Mouse (Mus musculus) CH12.LX (cell line): ENCODE data around the gene Slc38a10. TPM values are rescaled to one million over a fixed set of nuclear protein-coding genes. Genes with fewer than 3 reads are reported as not detected.

Experiments
- DNase-seq: peaks from one replicate; pipeline ENCODE4 v3.0.0-alpha.2; 2013; ENCODE audit errors: extremely low read depth
- H3K27ac ChIP-seq: 2 replicates; pipeline ENCODE4 v1.5.1; 2012; ENCODE audit warnings: low read depth, mild to moderate bottlenecking, control low read depth, moderate library complexity; ENCODE audit not compliant: insufficient read depth
- H3K27me3 ChIP-seq: replicated peaks from 2 replicates; pipeline ENCODE3; 2012; ENCODE audit warnings: inconsistent platforms
- H3K36me3 ChIP-seq, 2 experiments: replicated peaks in 1 of 2; 2 replicates each; pipeline versions ENCODE3 to v1.6.1; 2012; ENCODE audit warnings: inconsistent platforms in 1 of 2, low read length in 1 of 2, mild to moderate bottlenecking in 1 of 2, mixed read lengths in 1 of 2, moderate library complexity in 1 of 2; ENCODE audit not compliant: control insufficient read depth in 1 of 2, insufficient read depth in 1 of 2
- H3K4me1 ChIP-seq, 2 experiments: 2 replicates each; pipeline ENCODE4 v1.6.1; 2012; ENCODE audit warnings: inconsistent platforms in 1 of 2, moderate library complexity in 1 of 2; ENCODE audit not compliant: insufficient read depth in 2 of 2, control insufficient read depth in 1 of 2
- H3K4me2 ChIP-seq: 2 replicates; pipeline ENCODE4 v1.6.1; 2012; ENCODE audit warnings: low read depth, mild to moderate bottlenecking, control low read depth; ENCODE audit not compliant: poor library complexity, insufficient read depth, severe bottlenecking
- H3K4me3 ChIP-seq, 3 experiments: fragments of 150-350 bp in 1 of 3; sonication (generic) in 1 of 3; replicated peaks in 1 of 3; 2 replicates each; pipeline versions ENCODE3 to v1.5.1; 2011 to 2012; ENCODE audit warnings: low read depth in 2 of 3, low read length in 2 of 3, mild to moderate bottlenecking in 2 of 3, moderate library complexity in 2 of 3, control low read depth in 1 of 3, improper control_type of control experiment in 1 of 3, inconsistent platforms in 1 of 3, mixed read lengths in 1 of 3; ENCODE audit not compliant: poor library complexity in 1 of 3
- H3K79me2 ChIP-seq: replicated peaks from 2 replicates; pipeline ENCODE4 v1.6.1; 2012; ENCODE audit warnings: mild to moderate bottlenecking, moderate library complexity; ENCODE audit not compliant: control insufficient read depth, poor library complexity, insufficient read depth, severe bottlenecking; ENCODE audit errors: extremely low read depth
- H3K9ac ChIP-seq: 2 replicates; pipeline ENCODE4 v1.6.1; 2012; ENCODE audit warnings: low read depth, mild to moderate bottlenecking, control low read depth, moderate library complexity; ENCODE audit not compliant: insufficient read depth
- H3K9me3 ChIP-seq: replicated peaks from 2 replicates; pipeline ENCODE3; 2012; ENCODE audit warnings: low read length, inconsistent platforms, mixed read lengths
- CHD1 ChIP-seq: IDR thresholded peaks from 2 replicates; pipeline ENCODE4 v1.6.1; 2012; ENCODE audit warnings: low read depth, low read length, improper control_type of control experiment, inconsistent platforms
- CTCF ChIP-seq, 2 experiments: IDR thresholded peaks in 1 of 2; conservative IDR thresholded peaks in 1 of 2; 2 replicates each; pipeline ENCODE4 v1.5.1; 2011 to 2012; ENCODE audit warnings: low read depth in 2 of 2, low read length in 2 of 2, improper control_type of control experiment in 1 of 2, inconsistent platforms in 1 of 2, mild to moderate bottlenecking in 1 of 2, moderate library complexity in 1 of 2
- ELF1 ChIP-seq: IDR thresholded peaks from 2 replicates; pipeline ENCODE4 v1.6.1; 2014; ENCODE audit warnings: low read depth, mild to moderate bottlenecking, inconsistent platforms, low read length, improper control_type of control experiment
- HCFC1 ChIP-seq: IDR thresholded peaks from 2 replicates; pipeline ENCODE4 v1.6.1; 2012; ENCODE audit warnings: low read depth, mild to moderate bottlenecking, inconsistent platforms, low read length, improper control_type of control experiment
- JUN ChIP-seq: IDR thresholded peaks from 2 replicates; pipeline ENCODE4 v1.6.1; 2011; ENCODE audit warnings: low read depth, mild to moderate bottlenecking, low read length, improper control_type of control experiment, moderate library complexity; ENCODE audit not compliant: insufficient read depth
- JUND ChIP-seq: conservative IDR thresholded peaks from 2 replicates; pipeline ENCODE4 v1.6.1; 2011; ENCODE audit warnings: low read depth, low read length, improper control_type of control experiment
- MAX ChIP-seq: IDR thresholded peaks from 2 replicates; pipeline ENCODE4 v1.6.1; 2011; ENCODE audit warnings: low read length, improper control_type of control experiment
- MEF2A ChIP-seq: IDR thresholded peaks from 2 replicates; pipeline ENCODE4 v1.6.1; 2014; ENCODE audit warnings: low read depth, mild to moderate bottlenecking, inconsistent platforms, low read length, improper control_type of control experiment, borderline replicate concordance
- MXI1 ChIP-seq: IDR thresholded peaks from 2 replicates; pipeline ENCODE4 v1.6.1; 2011; ENCODE audit warnings: mild to moderate bottlenecking, low read depth, low read length, improper control_type of control experiment
- MYC ChIP-seq: IDR thresholded peaks from 2 replicates; pipeline ENCODE4 v1.6.1; 2011; ENCODE audit warnings: low read depth, mild to moderate bottlenecking, improper control_type of control experiment, low read length
- NRF1 ChIP-seq: IDR thresholded peaks from 2 replicates; pipeline ENCODE4 v1.6.1; 2014; ENCODE audit warnings: low read depth, mild to moderate bottlenecking, inconsistent platforms, low read length, improper control_type of control experiment, moderate library complexity
- POLR2A ChIP-seq: IDR thresholded peaks from 2 replicates; pipeline ENCODE4 v1.6.1; 2011; ENCODE audit warnings: low read depth, mild to moderate bottlenecking, improper control_type of control experiment, low read length
- RAD21 ChIP-seq: IDR thresholded peaks from 2 replicates; pipeline ENCODE4 v1.6.1; 2011; ENCODE audit warnings: low read depth, mild to moderate bottlenecking, low read length, improper control_type of control experiment, moderate library complexity
- SIN3A ChIP-seq: IDR thresholded peaks from 2 replicates; pipeline ENCODE4 v1.6.1; 2012; ENCODE audit warnings: low read length, improper control_type of control experiment, inconsistent platforms
- SMC3 ChIP-seq: IDR thresholded peaks from 2 replicates; pipeline ENCODE4 v1.6.1; 2011; ENCODE audit warnings: low read depth, low read length, improper control_type of control experiment
- TBP ChIP-seq: conservative IDR thresholded peaks from 2 replicates; pipeline ENCODE4 v1.6.1; 2011; ENCODE audit warnings: low read depth, low read length, improper control_type of control experiment
- UBTF ChIP-seq: IDR thresholded peaks from 2 replicates; pipeline ENCODE4 v1.6.1; 2012; ENCODE audit warnings: low read depth, mild to moderate bottlenecking, inconsistent platforms, low read length, improper control_type of control experiment, moderate library complexity
- USF2 ChIP-seq: conservative IDR thresholded peaks from 2 replicates; pipeline ENCODE4 v1.6.1; 2011; ENCODE audit warnings: low read depth, low read length, improper control_type of control experiment
- ZNF384 ChIP-seq: IDR thresholded peaks from 2 replicates; pipeline ENCODE4 v1.6.1; 2012; ENCODE audit warnings: low read depth, low read length, improper control_type of control experiment, inconsistent platforms
- dilution Hi-C: fragments of 300-500 bp; cut with MboI; formaldehyde crosslinking; loops from 2 replicates; pipeline ENCODE4 v1.14.3; 2020; ENCODE audit warnings: low sequenced_read_pairs; ENCODE audit not compliant: extremely low pct_unique_long_range_greater_than_20kb, extremely low pct_ligation_motif_present
- in situ Hi-C: fragments of 300-500 bp; cut with MboI; formaldehyde crosslinking; loops from 3 replicates; pipeline ENCODE4 v1.14.3; 2019; ENCODE audit warnings: low sequenced_read_pairs, low pct_ligation_motif_present, low pct_unique_long_range_greater_than_20kb, mixed read lengths
- polyA plus RNA-seq: library from polyadenylated mRNA; unstranded; fragments of >175 nt; gene quantifications from 2 replicates; pipeline ENCODE4 v1.2.1, GENCODE M21; 2012; ENCODE audit warnings: low read depth; ENCODE audit not compliant: insufficient read length
- total RNA-seq, 2 experiments: library from RNA; depleted of rRNA; stranded (reverse); fragments of 300-350 nt in 1 of 2; fragments of >200 nt in 1 of 2; gene quantifications; 2 replicates each; pipeline ENCODE4 v1.2.3; 2012 to 2014

Slc38a10 gene
- total and polyA plus RNA-seq, 3 experiments = 47.1 to 97.6 (median 75.6) TPM

DNA sequence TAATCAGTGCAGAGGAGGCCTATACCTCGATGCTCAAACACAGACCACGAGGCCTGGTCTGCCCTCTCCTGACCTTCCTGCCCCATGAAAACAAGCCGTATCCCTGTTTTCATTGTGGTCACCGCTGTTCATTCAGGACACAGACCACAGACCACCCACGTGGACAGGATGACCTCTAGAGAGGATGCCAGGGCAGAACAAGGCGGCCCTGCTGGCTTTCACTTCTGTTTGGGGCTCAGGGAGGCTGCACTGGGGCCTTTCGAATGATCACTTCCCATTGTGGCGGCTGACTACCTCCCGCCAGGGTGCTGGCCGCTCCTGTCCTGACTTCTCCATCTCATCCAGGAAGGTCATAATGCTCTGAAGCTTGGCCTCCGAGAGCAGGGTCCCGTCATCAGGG is 80.1 kb downstream of the Slc38a10 start:
- in situ Hi-C loops = no loop called here
- H3K36me3 ChIP-seq = peaks cover 30 to 85% of the 10 kb centered on the region in 2 experiments
- H3K4me1 ChIP-seq = peaks cover 0 to 28% of the 10 kb centered on the region in 2 experiments; a peak in 2 of 4 replicates
- no peak overlapping the region for H3K27ac ChIP-seq
- no peaks in the 10 kb centered on the region for H3K27me3 ChIP-seq
- H3K4me2 ChIP-seq = no peak overlapping the region
- dilution Hi-C loops = no loop called here
- TF ChIP-seq CHD1 = no peak
- no peak for TF ChIP-seq JUN
- TF ChIP-seq SMC3 = no peak
- no peak for TF ChIP-seq SIN3A
- TF ChIP-seq JUND = no peak
- no peak for TF ChIP-seq MYC
- no peak for TF ChIP-seq TBP
- TF ChIP-seq ELF1 = no peak
- TF ChIP-seq POLR2A = no peak
- no peak for TF ChIP-seq CTCF (conservative IDR thresholded peaks at IDR 0.05 in 1 of 2, IDR thresholded peaks at IDR 0.05 in 1 of 2; ENCODE audit: low read depth in 2 of 2, low read length in 2 of 2)
- no peak for TF ChIP-seq UBTF
- H3K9me3 ChIP-seq = no peaks in the 10 kb centered on the region
- H3K9ac ChIP-seq = no peak overlapping the region
- no peak for DNase-seq
- H3K4me3 ChIP-seq = no peak overlapping the region
- no peaks in the 10 kb centered on the region for H3K79me2 ChIP-seq

GRCm38 (mm10) chr11:120070286-120070930 is 80.7 kb downstream of the Slc38a10 start:
- H3K9ac ChIP-seq = no peak overlapping the region
- TF ChIP-seq HCFC1 = no peak
- dilution Hi-C loops (no loop called here), in situ Hi-C loops (no loop called here)
- no peaks in the 10 kb centered on the region for H3K9me3 ChIP-seq
- H3K27ac ChIP-seq = no peak overlapping the region
- H3K79me2 ChIP-seq = no peaks in the 10 kb centered on the region
- H3K4me1 ChIP-seq = peaks cover 0 to 32% of the 10 kb centered on the region in 2 experiments; a peak in 3 of 4 replicates
- no peak for DNase-seq
- no peaks in the 10 kb centered on the region for H3K27me3 ChIP-seq
- H3K4me2 ChIP-seq = no peak overlapping the region
- H3K4me3 ChIP-seq = no peak overlapping the region
- peaks cover 27 to 84% of the 10 kb centered on the region in 2 experiments for H3K36me3 ChIP-seq

DNA sequence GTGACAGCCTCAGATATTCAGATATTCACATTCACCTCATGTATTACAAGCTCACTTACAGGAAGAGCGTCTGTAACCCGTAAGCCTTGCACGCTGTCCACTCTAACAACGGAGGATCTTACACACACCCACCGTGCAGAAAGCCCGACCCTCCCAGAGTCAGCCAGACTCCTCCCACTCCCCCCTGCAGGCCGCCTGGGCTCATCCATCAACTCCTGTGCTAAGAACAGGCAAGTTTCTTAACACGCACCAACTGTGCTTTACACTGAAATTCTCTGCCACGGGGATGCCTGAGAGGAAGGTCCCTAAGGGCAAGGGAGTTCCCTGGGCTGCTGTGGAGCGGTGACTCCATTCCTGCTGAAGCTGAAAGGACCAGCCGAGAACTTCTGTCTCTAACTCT is 81.9 kb downstream of the Slc38a10 start:
- H3K9me3 ChIP-seq = no peaks in the 10 kb centered on the region
- TF ChIP-seq SIN3A = no peak
- TF ChIP-seq MAX = no peak
- TF ChIP-seq RAD21 = no peak
- TF ChIP-seq CHD1 = no peak
- TF ChIP-seq MEF2A = no peak
- no peak for TF ChIP-seq NRF1
- TF ChIP-seq ZNF384 = no peak
- no peak for TF ChIP-seq ELF1
- no peak for TF ChIP-seq USF2
- no peak for TF ChIP-seq MXI1
- H3K27me3 ChIP-seq = no peaks in the 10 kb centered on the region
- no peak overlapping the region for H3K4me2 ChIP-seq
- no peak overlapping the region for H3K4me3 ChIP-seq
- in situ Hi-C loops (no loop called here), dilution Hi-C loops (no loop called here)
- H3K27ac ChIP-seq = no peak overlapping the region
- DNase-seq = no peak
- no peaks in the 10 kb centered on the region for H3K79me2 ChIP-seq
- H3K4me1 ChIP-seq = peaks cover 5 to 44% of the 10 kb centered on the region in 2 experiments
- H3K36me3 ChIP-seq = peaks cover 27 to 80% of the 10 kb centered on the region in 2 experiments
- H3K9ac ChIP-seq = no peak overlapping the region
